Mouse (Mus musculus): Measurements from ENCODE around the gene Tmem102. TPM values are rescaled to one million over a fixed set of nuclear protein-coding genes. Genes with fewer than 3 reads are reported as not detected.

Gene Tmem102
- total and polyA plus RNA-seq, 3 experiments: 0.08 TPM; not detected in 2

- H3K9me3 ChIP-seq (replicated peaks; ENCODE audit: low read length): no peaks in the 10 kb centered on the region
- H3K4me1 ChIP-seq (ENCODE audit: control insufficient read depth in 1 of 2, insufficient read depth in 2 of 2): peaks cover 15 to 53% of the 10 kb centered on the region in 2 experiments
- TF ChIP-seq MAFK (IDR thresholded peaks at IDR 0.05; ENCODE audit: insufficient replicate concordance, low read length) (no peak), CHD2 (IDR thresholded peaks at IDR 0.05; ENCODE audit: low read length) (no peak), MXI1 (IDR thresholded peaks at IDR 0.05; ENCODE audit: low read depth, low read length) (peak; percentile 58; the same call in 1 of the 2 replicates), MAX (IDR thresholded peaks at IDR 0.05; ENCODE audit: low read length) (no peak; the same call in 1 of the 2 replicates), GABPA (IDR thresholded peaks at IDR 0.05; ENCODE audit: insufficient replicate concordance, low read depth, low read length) (no peak), RAD21 (IDR thresholded peaks at IDR 0.05; ENCODE audit: low read depth, low read length) (no peak), USF1 (IDR thresholded peaks at IDR 0.05; ENCODE audit: low read depth, low read length) (no peak), KAT2A (IDR thresholded peaks at IDR 0.05; ENCODE audit: insufficient replicate concordance, low read length) (0 out of 2 replicates have a peak, but pooled peaks have one; percentile 20), ELF1 (IDR thresholded peaks at IDR 0.05; ENCODE audit: low read depth, low read length) (peak; percentile 44), NELFE (IDR thresholded peaks at IDR 0.05; ENCODE audit: low read depth, low read length) (no peak), JUND (conservative IDR thresholded peaks at IDR 0.05; ENCODE audit: low read depth, low read length) (0 out of 2 replicates have a peak, but pooled peaks have one; percentile 4), POLR2AphosphoS2 (IDR thresholded peaks at IDR 0.05; ENCODE audit: low read depth, low read length) (no peak), TBP (conservative IDR thresholded peaks at IDR 0.05; ENCODE audit: low read depth, low read length) (no peak), IRF4 (IDR thresholded peaks at IDR 0.05; ENCODE audit: low read depth, low read length) (no peak), ZKSCAN1 (IDR thresholded peaks at IDR 0.05; ENCODE audit: borderline replicate concordance, low read depth, low read length) (no peak), RCOR1 (conservative IDR thresholded peaks at IDR 0.05; ENCODE audit: low read depth, low read length) (peak; percentile 10; the same call in 1 of the 2 replicates), PAX5 (IDR thresholded peaks at IDR 0.05; ENCODE audit: low read length) (no peak), USF2 (conservative IDR thresholded peaks at IDR 0.05; ENCODE audit: low read depth, low read length) (no peak), E2F4 (IDR thresholded peaks at IDR 0.05; ENCODE audit: insufficient replicate concordance, low read depth, low read length) (no peak), CHD1 (IDR thresholded peaks at IDR 0.05; ENCODE audit: low read depth, low read length) (peak; percentile 73), JUN (IDR thresholded peaks at IDR 0.05; ENCODE audit: insufficient read depth, low read depth, low read length) (no peak), SMC3 (IDR thresholded peaks at IDR 0.05; ENCODE audit: low read depth, low read length) (no peak), ETS1 (conservative IDR thresholded peaks at IDR 0.05; ENCODE audit: low read depth, low read length) (no peak; the same call in 1 of the 2 replicates), MEF2A (IDR thresholded peaks at IDR 0.05; ENCODE audit: borderline replicate concordance, low read depth, low read length) (no peak), ZC3H11A (IDR thresholded peaks at IDR 0.05; ENCODE audit: low read depth, low read length) (no peak), POLR2A (IDR thresholded peaks at IDR 0.05; ENCODE audit: low read depth, low read length) (no peak), ZNF384 (IDR thresholded peaks at IDR 0.05; ENCODE audit: low read depth, low read length) (no peak), MAZ (IDR thresholded peaks at IDR 0.05; ENCODE audit: low read depth, low read length) (no peak), TCF12 (IDR thresholded peaks at IDR 0.05; ENCODE audit: low read depth, low read length) (no peak), MYC (IDR thresholded peaks at IDR 0.05; ENCODE audit: low read depth, low read length) (peak; percentile 28; the same call in 1 of the 2 replicates), UBTF (IDR thresholded peaks at IDR 0.05; ENCODE audit: low read depth, low read length) (peak; percentile 75), CTCF (conservative IDR thresholded peaks at IDR 0.05 in 1 of 2, IDR thresholded peaks at IDR 0.05 in 1 of 2; ENCODE audit: low read depth in 2 of 2, low read length in 2 of 2) (no peak), NRF1 (IDR thresholded peaks at IDR 0.05; ENCODE audit: low read depth, low read length) (no peak), HCFC1 (IDR thresholded peaks at IDR 0.05; ENCODE audit: low read depth, low read length) (no peak; the same call in 1 of the 2 replicates), SIN3A (IDR thresholded peaks at IDR 0.05; ENCODE audit: low read length) (peak; percentile 72), BHLHE40 (IDR thresholded peaks at IDR 0.05; ENCODE audit: low read depth, low read length) (no peak), EP300 (IDR thresholded peaks at IDR 0.05; ENCODE audit: low read length) (no peak), ZMIZ1 (IDR thresholded peaks at IDR 0.05; ENCODE audit: low read depth, low read length) (no peak)
- H3K27me3 ChIP-seq (replicated peaks): no peaks in the 10 kb centered on the region
- peak overlapping the region; percentile 75 for H3K27ac ChIP-seq (ENCODE audit: insufficient read depth, low read depth)
- no peak for DNase-seq (ENCODE audit: extremely low read depth)
- peak overlapping the region; percentile 98 for H3K4me2 ChIP-seq (ENCODE audit: insufficient read depth, low read depth, poor library complexity, severe bottlenecking)
- H3K4me3 ChIP-seq (replicated peaks in 1 of 3; ENCODE audit: low read depth in 2 of 3, low read length in 2 of 3, poor library complexity in 1 of 3): peak overlapping the region; percentile 55 to 60 (median 57)
- dilution Hi-C loops (cut with MboI; ENCODE audit: extremely low pct_ligation_motif_present, extremely low pct_unique_long_range_greater_than_20kb, low sequenced_read_pairs) (no loop called here), in situ Hi-C loops (cut with MboI; ENCODE audit: low pct_ligation_motif_present, low pct_unique_long_range_greater_than_20kb, low sequenced_read_pairs) (loop anchor here (5.0 kb wide), 1 partner anchor 35 kb away; no protein-coding TSS in a partner anchor)
- peaks cover 52% of the 10 kb centered on the region for H3K79me2 ChIP-seq (replicated peaks; ENCODE audit: control insufficient read depth, extremely low read depth, insufficient read depth, poor library complexity, severe bottlenecking)
- peaks cover 0 to 16% of the 10 kb centered on the region in 2 experiments for H3K36me3 ChIP-seq (replicated peaks in 1 of 2; ENCODE audit: control insufficient read depth in 1 of 2, insufficient read depth in 1 of 2, low read length in 1 of 2)
- peak overlapping the region; percentile 50 for H3K9ac ChIP-seq (ENCODE audit: insufficient read depth, low read depth)
Observed at GRCm38 (mm10) chr11:69757303-69758089, 47.9 kb downstream of the Tmem102 start.
